Mouse (Mus musculus): ENCODE results near the gene Cfdp1. TPM values are rescaled to one million over a fixed set of nuclear protein-coding genes. Genes with fewer than 3 reads are reported as not detected.
A peak's percentile ranks its signal among the peaks of the same experiment; 100 is the strongest.

Cfdp1 gene
- polyA plus RNA-seq, 1 experiment from 2014 or later = 123 TPM

GRCm38 (mm10) chr8:111739604-111740003 lies 114.5 kb downstream of the Cfdp1 start:
- H3K36me3 ChIP-seq (ENCODE audit: control insufficient read depth, insufficient read depth) = no peaks in the 10 kb centered on the region
- no peak overlapping the region for H3K4me3 ChIP-seq (ENCODE audit: low read length)
- no peaks in the 10 kb centered on the region for H3K27me3 ChIP-seq (ENCODE audit: control insufficient read depth, insufficient read depth, low read length)
- H3K9ac ChIP-seq (ENCODE audit: low read length) = peak overlapping the region; percentile 35; the same call in 1 of the 2 replicates
- ATAC-seq (replicated peaks; ENCODE audit: extremely low read depth, insufficient read depth, low FRiP score) = no peak
- H3K27ac ChIP-seq (ENCODE audit: low read length) = 0 out of 2 replicates have a peak overlapping the region, but pooled peaks have one; percentile 30
- no peak overlapping the region for H3K4me2 ChIP-seq (ENCODE audit: low read depth, low read length)
- peaks cover 77% of the 10 kb centered on the region for H3K4me1 ChIP-seq (ENCODE audit: control insufficient read depth, insufficient read depth, low read length)
- WGBS = 68% methylated on average over 7 of the region's 7 CpGs
- no peaks in the 10 kb centered on the region for H3K9me3 ChIP-seq (replicated peaks; ENCODE audit: control insufficient read depth, low read length)

- no peaks in the 10 kb centered on the region for H3K9me3 ChIP-seq (replicated peaks; ENCODE audit: control insufficient read depth, low read length)
- H3K27me3 ChIP-seq (ENCODE audit: control insufficient read depth, insufficient read depth, low read length) = no peaks in the 10 kb centered on the region
- no peak overlapping the region for H3K27ac ChIP-seq (ENCODE audit: low read length)
- H3K4me2 ChIP-seq (ENCODE audit: low read depth, low read length) = no peak overlapping the region
- H3K4me3 ChIP-seq (ENCODE audit: low read length) = no peak overlapping the region
- ATAC-seq (replicated peaks; ENCODE audit: extremely low read depth, insufficient read depth, low FRiP score) = no peak
- H3K36me3 ChIP-seq (ENCODE audit: control insufficient read depth, insufficient read depth) = no peaks in the 10 kb centered on the region
- peaks cover 77% of the 10 kb centered on the region for H3K4me1 ChIP-seq (ENCODE audit: control insufficient read depth, insufficient read depth, low read length)
- 57% methylated on average over 6 of the region's 6 CpGs for WGBS
- no peak overlapping the region for H3K9ac ChIP-seq (ENCODE audit: low read length)
These were observed 115.2 kb downstream of the Cfdp1 start for GRCm38 (mm10) chr8:111738867-111739266.

- H3K27ac ChIP-seq (ENCODE audit: low read length) = peak overlapping the region; percentile 89
- no peaks in the 10 kb centered on the region for H3K9me3 ChIP-seq (replicated peaks; ENCODE audit: control insufficient read depth, low read length)
- H3K36me3 ChIP-seq (ENCODE audit: control insufficient read depth, insufficient read depth) = no peaks in the 10 kb centered on the region
- H3K9ac ChIP-seq (ENCODE audit: low read length) = peak overlapping the region; percentile 10; the same call in 1 of the 2 replicates
- H3K4me3 ChIP-seq (ENCODE audit: low read length) = no peak overlapping the region
- ATAC-seq (replicated peaks; ENCODE audit: extremely low read depth, insufficient read depth, low FRiP score) = no peak
- no peaks in the 10 kb centered on the region for H3K27me3 ChIP-seq (ENCODE audit: control insufficient read depth, insufficient read depth, low read length)
- WGBS = 37% methylated on average over 7 of the region's 7 CpGs
- H3K4me2 ChIP-seq (ENCODE audit: low read depth, low read length) = no peak overlapping the region
- peaks cover 78% of the 10 kb centered on the region for H3K4me1 ChIP-seq (ENCODE audit: control insufficient read depth, insufficient read depth, low read length)
These were observed 117.8 kb downstream of the Cfdp1 start for GRCm38 (mm10) chr8:111736321-111736720.

DNA sequence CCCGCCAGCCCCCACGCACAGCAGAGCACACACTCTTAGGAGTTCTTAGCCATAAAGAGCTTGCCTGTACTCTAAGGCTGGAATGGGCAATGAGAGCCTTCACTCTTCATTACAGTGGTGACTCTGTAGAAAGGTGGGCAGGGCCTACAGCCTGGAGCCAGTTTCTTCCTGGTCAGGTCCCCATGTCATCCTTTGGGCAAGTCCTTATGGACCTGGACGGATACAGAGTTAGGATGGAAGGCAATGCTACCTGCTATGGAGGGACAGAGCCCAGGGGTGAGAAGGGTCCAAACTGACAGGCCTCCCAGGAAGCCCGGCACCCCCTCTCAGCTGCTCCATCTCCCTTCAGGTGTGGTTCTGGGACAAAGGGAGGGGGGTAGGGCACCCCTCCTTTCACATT lies 118.3 kb downstream of the Cfdp1 start:
- no peaks in the 10 kb centered on the region for H3K9me3 ChIP-seq (replicated peaks; ENCODE audit: control insufficient read depth, low read length)
- no peak for ATAC-seq (replicated peaks; ENCODE audit: extremely low read depth, insufficient read depth, low FRiP score)
- H3K9ac ChIP-seq (ENCODE audit: low read length) = peak overlapping the region; percentile 35; the same call in 1 of the 2 replicates
- no peaks in the 10 kb centered on the region for H3K36me3 ChIP-seq (ENCODE audit: control insufficient read depth, insufficient read depth)
- no peaks in the 10 kb centered on the region for H3K27me3 ChIP-seq (ENCODE audit: control insufficient read depth, insufficient read depth, low read length)
- H3K27ac ChIP-seq (ENCODE audit: low read length) = peak overlapping the region; percentile 89
- H3K4me2 ChIP-seq (ENCODE audit: low read depth, low read length) = peak overlapping the region; percentile 10; the same call in 1 of the 2 replicates
- H3K4me3 ChIP-seq (ENCODE audit: low read length) = no peak overlapping the region
- H3K4me1 ChIP-seq (ENCODE audit: control insufficient read depth, insufficient read depth, low read length) = peaks cover 78% of the 10 kb centered on the region
- WGBS = 60% methylated on average over 4 of the region's 4 CpGs

DNA sequence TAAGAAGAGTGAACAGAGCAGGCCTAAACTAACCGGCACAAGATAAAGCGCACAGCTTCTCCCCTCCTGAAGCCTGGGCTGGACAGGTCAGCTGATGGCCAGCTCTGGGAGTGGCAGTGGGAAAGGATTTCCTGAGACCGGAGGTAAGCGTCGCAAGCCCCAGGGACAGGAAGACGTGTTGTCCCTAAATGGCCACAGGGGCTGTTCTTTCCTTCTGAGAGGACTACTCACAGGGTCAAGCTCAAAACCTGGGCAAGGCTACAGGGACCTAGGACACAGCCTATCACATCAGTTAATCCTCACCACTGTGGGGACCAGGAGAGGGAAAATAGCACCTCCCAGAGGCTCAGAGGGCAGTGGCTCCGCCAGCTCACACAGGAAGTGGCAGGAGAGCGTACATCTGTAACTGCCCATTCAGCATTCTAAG lies 118.7 kb downstream of the Cfdp1 start:
- WGBS = 41% methylated on average over 8 of the region's 8 CpGs

GRCm38 (mm10) chr8:111734244-111734960 lies 119.7 kb downstream of the Cfdp1 start:
- no peak for ATAC-seq (replicated peaks; ENCODE audit: extremely low read depth, insufficient read depth, low FRiP score)
- Histone ChIP-seq H3K4me2 (ENCODE audit: low read depth, low read length) (peak overlapping the region; percentile 46; the same call in 1 of the 2 replicates), H3K4me1 (ENCODE audit: control insufficient read depth, insufficient read depth, low read length) (peaks cover 78% of the 10 kb centered on the region), H3K9me3 (replicated peaks; ENCODE audit: control insufficient read depth, low read length) (no peaks in the 10 kb centered on the region), H3K27me3 (ENCODE audit: control insufficient read depth, insufficient read depth, low read length) (no peaks in the 10 kb centered on the region), H3K36me3 (ENCODE audit: control insufficient read depth, insufficient read depth) (no peaks in the 10 kb centered on the region), H3K27ac (ENCODE audit: low read length) (peak overlapping the region; percentile 89), H3K9ac (ENCODE audit: low read length) (peak overlapping the region; percentile 47), H3K4me3 (ENCODE audit: low read length) (no peak overlapping the region)
- 47% methylated on average over 6 of the region's 6 CpGs for WGBS

More for the DNA sequence above, 118.7 kb downstream of the Cfdp1 start:
- Histone ChIP-seq H3K9me3 (replicated peaks; ENCODE audit: control insufficient read depth, low read length) (no peaks in the 10 kb centered on the region), H3K27ac (ENCODE audit: low read length) (peak overlapping the region; percentile 89), H3K4me2 (ENCODE audit: low read depth, low read length) (peak overlapping the region; percentile 46), H3K4me1 (ENCODE audit: control insufficient read depth, insufficient read depth, low read length) (peaks cover 78% of the 10 kb centered on the region), H3K27me3 (ENCODE audit: control insufficient read depth, insufficient read depth, low read length) (no peaks in the 10 kb centered on the region), H3K9ac (ENCODE audit: low read length) (peak overlapping the region; percentile 47), H3K4me3 (ENCODE audit: low read length) (no peak overlapping the region), H3K36me3 (ENCODE audit: control insufficient read depth, insufficient read depth) (no peaks in the 10 kb centered on the region)
- no peak for ATAC-seq (replicated peaks; ENCODE audit: extremely low read depth, insufficient read depth, low FRiP score)

DNA sequence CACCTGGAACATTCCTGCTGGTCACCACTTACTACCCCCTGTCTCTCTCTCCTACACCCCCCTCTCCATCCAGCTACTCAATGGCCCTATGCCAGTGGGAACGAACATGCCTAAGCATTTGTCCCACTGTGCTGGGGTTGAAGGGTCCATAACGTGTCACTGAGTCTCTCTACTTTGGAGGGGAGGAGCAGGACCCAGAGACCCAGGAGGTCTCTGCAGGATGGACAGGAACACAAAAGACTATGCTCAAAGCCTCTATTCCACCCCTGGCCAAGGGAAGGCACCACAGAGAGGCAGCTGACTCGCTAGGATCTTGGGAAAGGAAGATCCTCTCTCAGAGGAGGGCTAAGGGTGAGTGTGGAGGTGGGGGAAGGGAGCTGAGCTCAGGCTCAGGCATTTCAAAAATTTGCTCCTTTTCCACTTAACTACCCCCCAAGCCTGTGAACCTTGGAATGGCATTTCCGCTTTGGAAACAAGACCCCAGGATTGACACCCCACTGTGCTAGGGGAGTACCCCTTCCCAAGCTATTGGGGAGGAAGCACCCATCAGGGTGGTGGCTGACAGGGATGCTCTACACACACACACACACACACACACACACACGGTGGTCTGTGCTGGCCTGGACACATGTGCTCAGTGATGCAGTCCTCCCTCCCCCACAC lies 120.4 kb downstream of the Cfdp1 start:
- H3K4me2 ChIP-seq (ENCODE audit: low read depth, low read length) = peak overlapping the region; percentile 91; the same call in 1 of the 2 replicates
- H3K9ac ChIP-seq (ENCODE audit: low read length) = peak overlapping the region; percentile 65
- no peaks in the 10 kb centered on the region for H3K9me3 ChIP-seq (replicated peaks; ENCODE audit: control insufficient read depth, low read length)
- H3K4me3 ChIP-seq (ENCODE audit: low read length) = no peak overlapping the region
- H3K27me3 ChIP-seq (ENCODE audit: control insufficient read depth, insufficient read depth, low read length) = no peaks in the 10 kb centered on the region
- no peaks in the 10 kb centered on the region for H3K36me3 ChIP-seq (ENCODE audit: control insufficient read depth, insufficient read depth)
- WGBS = 14% methylated on average over 5 of the region's 5 CpGs
- H3K4me1 ChIP-seq (ENCODE audit: control insufficient read depth, insufficient read depth, low read length) = peaks cover 78% of the 10 kb centered on the region
- ATAC-seq (replicated peaks; ENCODE audit: extremely low read depth, insufficient read depth, low FRiP score) = no peak
- H3K27ac ChIP-seq (ENCODE audit: low read length) = peak overlapping the region; percentile 89

GRCm38 (mm10) chr8:111732406-111733085 lies 121.5 kb downstream of the Cfdp1 start:
- Histone ChIP-seq H3K36me3 (ENCODE audit: control insufficient read depth, insufficient read depth) (no peaks in the 10 kb centered on the region), H3K4me1 (ENCODE audit: control insufficient read depth, insufficient read depth, low read length) (peaks cover 88% of the 10 kb centered on the region), H3K4me3 (ENCODE audit: low read length) (peak overlapping the region; percentile 85), H3K4me2 (ENCODE audit: low read depth, low read length) (peak overlapping the region; percentile 91), H3K27me3 (ENCODE audit: control insufficient read depth, insufficient read depth, low read length) (no peaks in the 10 kb centered on the region), H3K9ac (ENCODE audit: low read length) (peak overlapping the region; percentile 65), H3K9me3 (replicated peaks; ENCODE audit: control insufficient read depth, low read length) (no peaks in the 10 kb centered on the region), H3K27ac (ENCODE audit: low read length) (peak overlapping the region; percentile 89)
- WGBS = 19% methylated on average over 10 of the region's 10 CpGs
- ATAC-seq (replicated peaks; ENCODE audit: extremely low read depth, insufficient read depth, low FRiP score) = no peak
